Mouse (Mus musculus): ENCODE results near the gene Glis3. TPM values are rescaled to one million over a fixed set of nuclear protein-coding genes. Genes with fewer than 3 reads are reported as not detected.

Gene Glis3
- polyA plus RNA-seq, 1 experiment from 2014 or later, result 8.4 TPM

DNA sequence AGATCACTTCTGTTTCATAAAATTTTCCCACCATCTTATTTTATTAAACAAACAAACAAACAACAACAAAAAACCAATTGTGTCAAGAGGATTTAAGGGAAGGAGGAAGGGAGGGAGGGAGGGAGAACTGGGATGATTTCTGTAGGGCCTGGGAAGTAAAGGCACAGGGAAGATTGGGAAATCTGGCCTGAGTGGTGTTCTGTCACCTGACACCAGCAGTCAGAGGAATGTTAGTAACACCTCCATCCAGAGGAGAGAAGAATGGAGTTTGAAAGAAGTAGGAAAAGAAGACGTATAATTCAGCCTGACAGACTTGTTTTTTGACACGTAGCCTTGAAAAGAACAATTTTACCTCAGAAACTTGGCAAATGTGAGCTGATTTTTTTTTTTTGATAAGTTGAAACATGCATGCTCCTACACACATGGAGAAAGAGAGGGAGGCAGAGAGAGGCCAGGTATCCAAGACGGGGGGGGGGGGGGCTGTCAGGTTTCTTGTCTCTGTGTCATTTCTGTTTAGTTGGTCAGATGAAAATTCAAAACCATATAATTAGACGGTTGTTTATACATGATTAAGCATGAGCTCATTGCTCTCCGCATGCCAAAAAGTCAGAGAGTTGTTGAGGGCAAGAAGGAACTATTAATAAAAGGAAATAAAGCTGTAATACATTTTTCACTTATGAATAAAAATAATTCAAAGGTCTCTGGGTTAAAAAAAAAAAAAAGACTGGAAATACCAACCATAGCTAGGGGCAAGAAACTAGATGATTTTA lies 122.1 kb downstream of the Glis3 start:
- H3K9me3 ChIP-seq (replicated peaks), result no peaks in the 10 kb centered on the region
- H3K27ac ChIP-seq, result 0 out of 2 replicates have a peak overlapping the region, but pooled peaks have one; percentile 13
- 41% methylated on average over 5 of the region's 5 CpGs for WGBS
- H3K4me1 ChIP-seq, result peaks cover 48% of the 10 kb centered on the region
- H3K4me3 ChIP-seq (replicated peaks), result no peak overlapping the region
- H3K9ac ChIP-seq, result no peak overlapping the region
- H3K36me3 ChIP-seq, result no peaks in the 10 kb centered on the region
- no peak for ATAC-seq (replicated peaks; ENCODE audit: low FRiP score)
- no peaks in the 10 kb centered on the region for H3K27me3 ChIP-seq
- H3K4me2 ChIP-seq, result no peak overlapping the region

DNA sequence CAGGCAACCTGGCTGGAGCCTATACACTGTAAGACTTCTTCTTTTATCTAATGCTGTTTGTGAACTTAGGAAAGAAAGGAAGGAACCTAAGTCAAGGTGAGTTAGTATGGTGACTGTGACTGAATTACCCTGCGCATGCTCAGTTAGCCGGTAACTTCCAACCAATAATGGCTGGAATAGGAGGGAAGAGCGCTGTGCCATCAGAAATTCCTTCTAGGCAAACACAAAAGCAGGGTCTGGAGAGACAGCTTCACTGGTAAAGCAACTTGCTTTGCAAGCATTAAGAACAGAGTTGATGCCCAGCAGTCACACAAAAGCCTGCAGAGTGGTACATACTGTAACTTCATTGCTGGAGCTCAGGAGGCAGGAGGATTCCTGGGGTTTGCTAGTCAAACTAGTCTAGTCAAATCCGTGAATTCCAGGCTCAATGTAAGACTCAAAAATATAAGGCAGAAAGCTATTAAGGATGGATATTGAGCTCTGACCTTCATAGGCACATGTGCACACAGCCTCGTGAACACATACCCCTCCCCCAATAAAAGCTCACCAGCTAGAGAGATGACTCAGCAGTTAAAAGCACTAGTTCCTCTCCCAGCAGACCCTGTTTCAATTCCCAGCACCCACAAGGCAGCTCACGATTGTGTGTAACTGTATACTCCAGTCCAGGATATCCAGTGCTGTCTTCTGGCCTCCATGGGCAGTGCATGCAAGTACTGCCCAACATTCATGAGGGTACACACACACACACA lies 124.5 kb downstream of the Glis3 start:
- WGBS, result 82% methylated on average over 6 of the region's 6 CpGs

DNA sequence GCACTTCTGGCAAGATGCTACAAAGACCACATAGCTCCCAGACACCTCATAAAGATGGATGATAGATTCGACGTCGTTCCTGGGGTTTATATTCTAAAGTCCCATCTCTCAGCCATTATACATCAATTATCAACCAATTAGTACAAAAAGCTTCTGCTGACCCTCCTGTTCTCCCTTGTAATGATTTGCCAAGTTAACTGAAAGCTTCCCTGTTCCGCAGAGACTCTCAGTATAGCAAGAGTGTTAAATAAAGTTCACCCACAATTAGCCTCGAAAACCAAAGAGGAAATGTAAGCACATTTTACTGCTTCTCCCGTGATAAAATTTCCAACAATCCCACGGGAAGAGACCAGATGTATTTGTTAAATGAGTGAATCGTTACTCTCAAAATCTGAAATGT lies 129.3 kb downstream of the Glis3 start:
- 0 out of 2 replicates have a peak, but pooled peaks have one; percentile 33 for ATAC-seq (replicated peaks; ENCODE audit: low FRiP score)
- 0 out of 2 replicates have a peak overlapping the region, but pooled peaks have one; percentile 27 for H3K27ac ChIP-seq
- no peaks in the 10 kb centered on the region for H3K27me3 ChIP-seq
- H3K9ac ChIP-seq, result no peak overlapping the region
- H3K4me3 ChIP-seq (replicated peaks), result no peak overlapping the region
- H3K4me2 ChIP-seq, result peak overlapping the region; percentile 25; the same call in 1 of the 2 replicates
- WGBS, result 28% methylated on average over 8 of the region's 8 CpGs
- no peaks in the 10 kb centered on the region for H3K36me3 ChIP-seq
- no peaks in the 10 kb centered on the region for H3K9me3 ChIP-seq (replicated peaks)
- peaks cover 8% of the 10 kb centered on the region for H3K4me1 ChIP-seq

More for the DNA sequence above, 124.5 kb downstream of the Glis3 start:
- Histone ChIP-seq H3K27me3 (no peaks in the 10 kb centered on the region), H3K9me3 (replicated peaks) (no peaks in the 10 kb centered on the region), H3K36me3 (no peaks in the 10 kb centered on the region), H3K9ac (no peak overlapping the region), H3K27ac (no peak overlapping the region), H3K4me2 (no peak overlapping the region), H3K4me1 (peaks cover 36% of the 10 kb centered on the region), H3K4me3 (replicated peaks) (no peak overlapping the region)
- ATAC-seq (replicated peaks; ENCODE audit: low FRiP score), result no peak

DNA sequence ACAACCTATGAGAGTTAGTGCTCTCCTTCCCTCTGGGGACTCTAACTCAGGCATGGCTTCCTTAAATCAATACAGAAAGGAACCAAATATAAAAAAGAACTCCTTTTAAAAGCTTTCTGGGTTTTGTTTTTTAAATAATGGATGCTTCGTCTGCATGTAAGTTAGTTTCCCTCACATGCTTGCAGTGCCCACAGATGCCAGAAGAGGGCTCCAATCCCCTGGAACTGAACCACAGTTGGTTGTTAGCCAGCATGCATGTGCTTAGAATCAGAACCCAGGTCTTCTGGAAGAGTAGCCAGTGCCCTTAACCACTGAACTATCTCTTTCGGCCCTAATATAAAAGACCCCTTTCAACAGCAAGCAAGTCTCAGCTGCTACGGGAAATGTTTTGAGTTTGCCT lies 132.9 kb downstream of the Glis3 start:
- Histone ChIP-seq H3K9me3 (replicated peaks) (no peaks in the 10 kb centered on the region), H3K4me2 (no peak overlapping the region), H3K27me3 (no peaks in the 10 kb centered on the region), H3K36me3 (no peaks in the 10 kb centered on the region), H3K9ac (no peak overlapping the region), H3K4me3 (replicated peaks) (no peak overlapping the region), H3K27ac (no peak overlapping the region), H3K4me1 (peaks cover 11% of the 10 kb centered on the region)
- ATAC-seq (replicated peaks; ENCODE audit: low FRiP score), result no peak
- WGBS, result 96% methylated on average over 3 of the region's 3 CpGs

DNA sequence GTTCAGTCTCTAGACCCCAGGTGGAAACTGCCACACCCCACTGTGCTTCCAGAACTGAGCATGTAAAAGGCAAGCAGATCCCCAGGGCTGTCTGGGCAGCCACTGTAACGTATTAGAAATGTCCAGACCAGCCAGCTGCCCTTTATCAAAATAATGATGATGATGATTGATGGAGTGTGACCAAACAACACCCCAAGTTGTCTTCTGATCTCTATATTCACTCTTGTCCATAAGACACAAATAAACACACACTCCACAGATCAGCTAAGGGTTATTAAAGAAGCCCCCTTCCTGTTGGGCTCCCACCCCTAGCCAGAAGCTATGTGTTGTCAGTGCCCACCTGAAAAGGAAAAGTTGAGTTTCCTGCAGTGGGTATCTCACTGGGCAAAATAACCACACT lies 134.4 kb downstream of the Glis3 start:
- no peak for ATAC-seq (replicated peaks; ENCODE audit: low FRiP score)
- Histone ChIP-seq H3K9me3 (replicated peaks) (no peaks in the 10 kb centered on the region), H3K4me3 (replicated peaks) (no peak overlapping the region), H3K36me3 (no peaks in the 10 kb centered on the region), H3K9ac (no peak overlapping the region), H3K27ac (no peak overlapping the region), H3K27me3 (no peaks in the 10 kb centered on the region), H3K4me1 (peaks cover 3% of the 10 kb centered on the region), H3K4me2 (no peak overlapping the region)
- WGBS, result 39% methylated on average over 1 of the region's 1 CpGs

DNA sequence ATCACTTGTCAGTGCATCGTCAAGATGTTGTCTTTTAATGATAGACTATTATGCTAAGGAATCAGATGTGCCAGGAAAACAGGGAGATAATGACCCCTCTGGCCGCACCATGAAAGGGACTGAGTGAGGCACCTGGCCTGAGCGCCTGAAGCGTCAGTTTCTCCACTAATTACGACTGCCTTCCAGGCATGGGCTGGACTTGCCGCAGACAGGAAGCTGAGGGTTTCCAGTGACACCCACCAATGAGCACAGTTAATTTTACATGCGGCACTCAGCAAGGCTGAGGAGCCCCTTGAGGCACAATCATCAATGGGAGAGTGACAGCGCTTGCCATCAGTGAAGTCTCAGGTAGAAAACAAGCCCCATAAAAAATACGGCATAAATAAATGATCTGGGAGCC lies 141.1 kb downstream of the Glis3 start:
- H3K9me3 ChIP-seq (replicated peaks), result no peaks in the 10 kb centered on the region
- 0 out of 2 replicates have a peak, but pooled peaks cover 6% of the 10 kb centered on the region for H3K4me1 ChIP-seq
- H3K4me3 ChIP-seq (replicated peaks), result no peak overlapping the region
- no peak for ATAC-seq (replicated peaks; ENCODE audit: low FRiP score)
- H3K27me3 ChIP-seq, result no peaks in the 10 kb centered on the region
- no peak overlapping the region for H3K27ac ChIP-seq
- no peak overlapping the region for H3K9ac ChIP-seq
- no peaks in the 10 kb centered on the region for H3K36me3 ChIP-seq
- no peak overlapping the region for H3K4me2 ChIP-seq
- 28% methylated on average over 9 of the region's 9 CpGs for WGBS

DNA sequence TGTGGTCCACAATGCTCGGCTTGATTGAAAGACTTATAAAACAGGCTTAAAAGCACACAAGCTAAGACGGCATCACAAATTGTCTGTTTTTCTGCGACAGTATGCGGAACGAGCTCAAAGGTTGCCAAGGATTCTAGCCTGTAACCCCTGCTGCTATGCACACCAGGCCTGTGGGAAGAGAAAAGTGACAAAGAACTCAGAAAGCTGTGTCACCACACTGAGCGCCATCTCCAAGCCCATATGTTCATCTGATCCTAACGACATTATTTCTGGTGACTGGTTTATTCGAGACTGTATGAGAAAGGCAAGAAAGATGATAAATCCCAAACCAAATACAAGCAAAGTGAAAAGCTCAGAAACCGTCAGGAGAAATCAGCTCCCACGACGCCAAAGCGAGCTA lies 144.9 kb downstream of the Glis3 start:
- Histone ChIP-seq H3K4me2 (no peak overlapping the region), H3K9me3 (replicated peaks) (no peaks in the 10 kb centered on the region), H3K27me3 (no peaks in the 10 kb centered on the region), H3K36me3 (no peaks in the 10 kb centered on the region), H3K4me1 (0 out of 2 replicates have a peak, but pooled peaks cover 6% of the 10 kb centered on the region), H3K27ac (no peak overlapping the region), H3K4me3 (replicated peaks) (no peak overlapping the region), H3K9ac (no peak overlapping the region)
- 89% methylated on average over 12 of the region's 12 CpGs for WGBS
- ATAC-seq (replicated peaks; ENCODE audit: low FRiP score), result no peak

DNA sequence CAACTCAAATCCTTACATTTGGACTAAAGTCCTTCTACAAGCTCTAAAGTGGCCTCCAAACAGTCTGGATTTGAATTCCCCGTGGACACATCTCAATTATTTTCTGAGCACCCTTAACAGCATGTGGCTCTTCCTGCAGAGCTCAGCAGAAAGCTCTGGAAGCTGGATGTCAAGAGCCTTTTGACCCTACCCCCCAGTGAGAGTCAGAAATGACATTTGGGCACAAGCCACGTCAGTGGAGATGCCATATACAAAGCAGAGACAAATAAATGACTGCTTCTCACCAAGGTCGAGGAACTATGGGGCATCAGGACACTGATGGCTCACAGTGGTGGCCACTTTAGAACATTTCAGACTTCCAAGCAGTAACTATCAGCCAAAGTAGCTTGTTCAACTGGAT lies 146.3 kb downstream of the Glis3 start:
- no peak for ATAC-seq (replicated peaks; ENCODE audit: low FRiP score)
- no peak overlapping the region for H3K9ac ChIP-seq
- no peak overlapping the region for H3K27ac ChIP-seq
- WGBS, result 68% methylated on average over 3 of the region's 3 CpGs
- H3K4me1 ChIP-seq, result 0 out of 2 replicates have a peak, but pooled peaks cover under 1% of the 10 kb centered on the region
- no peaks in the 10 kb centered on the region for H3K27me3 ChIP-seq
- no peaks in the 10 kb centered on the region for H3K36me3 ChIP-seq
- H3K4me2 ChIP-seq, result no peak overlapping the region
- H3K4me3 ChIP-seq (replicated peaks), result no peak overlapping the region
- no peaks in the 10 kb centered on the region for H3K9me3 ChIP-seq (replicated peaks)

DNA sequence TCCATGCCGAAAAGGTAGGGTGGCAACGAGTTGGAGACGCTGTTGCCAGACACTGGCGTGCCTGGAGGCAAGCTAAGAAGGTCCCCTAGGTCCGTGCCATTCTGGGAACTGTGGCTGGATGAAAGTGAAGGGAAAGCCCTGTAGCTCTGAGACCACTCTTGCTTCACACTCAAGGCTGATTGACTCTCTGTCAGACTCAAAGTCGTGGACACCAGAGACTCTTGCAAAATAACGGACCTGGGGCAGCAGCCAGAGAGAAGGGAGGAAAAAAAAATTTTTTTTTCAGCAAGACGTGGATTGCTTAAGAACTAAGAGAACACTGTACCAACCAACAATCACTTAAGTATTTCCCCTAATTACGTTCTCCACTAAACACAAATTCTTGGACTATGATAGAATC lies 148.1 kb downstream of the Glis3 start:
- H3K4me1 ChIP-seq, result no peaks in the 10 kb centered on the region

DNA sequence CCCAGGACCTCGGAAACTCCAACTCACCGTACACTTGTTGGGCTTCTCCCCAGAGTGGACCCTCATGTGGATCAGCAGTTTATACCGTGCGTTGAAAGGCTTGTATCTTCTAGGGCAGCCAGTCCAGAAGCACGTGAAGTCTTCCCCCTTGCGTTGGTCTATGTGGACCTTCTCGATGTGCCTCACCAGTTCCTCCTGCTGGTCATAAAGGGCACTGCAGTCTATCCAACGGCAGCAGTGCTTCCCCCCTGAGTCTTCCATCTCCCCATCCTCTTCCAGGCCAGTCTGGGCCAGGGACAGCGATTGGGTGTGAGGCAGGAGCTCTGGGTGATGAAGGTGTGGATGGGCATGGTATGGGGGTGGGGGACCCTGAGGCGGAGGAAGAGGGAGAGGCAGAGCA lies 149.0 kb downstream of the Glis3 start:
- Histone ChIP-seq H3K36me3 (no peaks in the 10 kb centered on the region), H3K4me3 (replicated peaks) (no peak overlapping the region), H3K9me3 (replicated peaks) (no peaks in the 10 kb centered on the region), H3K27me3 (no peaks in the 10 kb centered on the region), H3K4me1 (no peaks in the 10 kb centered on the region), H3K27ac (no peak overlapping the region), H3K9ac (no peak overlapping the region), H3K4me2 (no peak overlapping the region)
- no peak for ATAC-seq (replicated peaks; ENCODE audit: low FRiP score)
- 74% methylated on average over 10 of the region's 10 CpGs for WGBS

More for the DNA sequence above, 148.1 kb downstream of the Glis3 start:
- Histone ChIP-seq H3K9ac (no peak overlapping the region), H3K9me3 (replicated peaks) (no peaks in the 10 kb centered on the region), H3K27ac (no peak overlapping the region), H3K27me3 (no peaks in the 10 kb centered on the region), H3K4me3 (replicated peaks) (no peak overlapping the region), H3K36me3 (no peaks in the 10 kb centered on the region), H3K4me2 (no peak overlapping the region)
- ATAC-seq (replicated peaks; ENCODE audit: low FRiP score), result no peak
- WGBS, result 88% methylated on average over 9 of the region's 9 CpGs

DNA sequence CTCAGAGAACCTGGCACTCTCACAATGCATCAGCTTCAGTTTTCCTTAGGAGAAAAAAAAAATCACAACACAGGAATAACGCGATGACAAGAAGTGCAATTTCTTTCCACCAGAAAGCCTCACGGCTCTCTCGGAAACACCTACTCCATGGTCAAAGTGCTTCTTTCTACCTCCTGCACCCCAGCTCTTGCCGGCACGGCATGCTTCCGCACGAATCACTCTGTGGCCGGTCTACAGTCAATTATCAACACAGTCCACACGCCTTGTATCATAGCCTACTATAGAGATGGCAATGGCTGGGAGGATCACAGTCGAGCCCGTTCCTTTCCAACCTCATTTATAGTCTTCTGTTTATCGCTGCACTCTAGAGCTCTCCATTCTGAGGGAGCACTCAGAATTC lies 150.9 kb downstream of the Glis3 start:
- no peak for ATAC-seq (replicated peaks; ENCODE audit: low FRiP score)
- 94% methylated on average over 13 of the region's 13 CpGs for WGBS
- no peaks in the 10 kb centered on the region for H3K27me3 ChIP-seq
- no peak overlapping the region for H3K9ac ChIP-seq
- H3K27ac ChIP-seq, result no peak overlapping the region
- H3K4me1 ChIP-seq, result no peaks in the 10 kb centered on the region
- no peaks in the 10 kb centered on the region for H3K36me3 ChIP-seq
- no peaks in the 10 kb centered on the region for H3K9me3 ChIP-seq (replicated peaks)
- H3K4me3 ChIP-seq (replicated peaks), result no peak overlapping the region
- no peak overlapping the region for H3K4me2 ChIP-seq

DNA sequence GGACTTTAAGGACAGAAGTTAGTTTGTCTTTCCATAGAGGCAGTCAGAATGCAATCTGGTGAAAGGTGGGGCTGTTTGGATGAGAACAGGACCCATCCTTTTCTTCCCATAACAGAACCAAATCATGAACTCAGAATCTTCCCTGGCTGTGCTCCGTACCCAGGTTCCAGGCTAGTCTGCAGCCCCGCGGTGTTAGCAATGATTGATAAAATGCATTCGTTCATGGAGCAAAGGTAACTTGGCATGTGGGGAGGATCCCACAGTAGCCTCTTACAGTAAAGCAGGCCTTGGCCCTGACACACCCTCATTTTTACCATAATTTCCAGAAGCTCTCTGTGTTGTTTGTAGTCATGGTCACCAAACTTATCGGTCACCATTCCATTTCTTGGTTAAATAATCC lies 152.4 kb downstream of the Glis3 start:
- no peak overlapping the region for H3K4me2 ChIP-seq
- H3K36me3 ChIP-seq, result no peaks in the 10 kb centered on the region
- H3K4me1 ChIP-seq, result no peaks in the 10 kb centered on the region
- H3K27me3 ChIP-seq, result no peaks in the 10 kb centered on the region
- no peak for ATAC-seq (replicated peaks; ENCODE audit: low FRiP score)
- H3K4me3 ChIP-seq (replicated peaks), result no peak overlapping the region
- no peak overlapping the region for H3K27ac ChIP-seq
- WGBS, result 93% methylated on average over 5 of the region's 5 CpGs
- no peaks in the 10 kb centered on the region for H3K9me3 ChIP-seq (replicated peaks)
- no peak overlapping the region for H3K9ac ChIP-seq
